Mouse (Mus musculus) layer of hippocampus, adult 11-12 months (tissue): ENCODE measurements around the gene Fcgrt.
"Not testable (repeated sequence)": the region's sequence is repeated elsewhere in the genome, so short reads cannot be mapped to it uniquely, and the experiment has no call there.

Source experiments
- DNase-seq: peaks from one replicate; pipeline ENCODE4 v3.0.0; 2022; ENCODE audit warnings: low spot score

Gene Fcgrt

DNA sequence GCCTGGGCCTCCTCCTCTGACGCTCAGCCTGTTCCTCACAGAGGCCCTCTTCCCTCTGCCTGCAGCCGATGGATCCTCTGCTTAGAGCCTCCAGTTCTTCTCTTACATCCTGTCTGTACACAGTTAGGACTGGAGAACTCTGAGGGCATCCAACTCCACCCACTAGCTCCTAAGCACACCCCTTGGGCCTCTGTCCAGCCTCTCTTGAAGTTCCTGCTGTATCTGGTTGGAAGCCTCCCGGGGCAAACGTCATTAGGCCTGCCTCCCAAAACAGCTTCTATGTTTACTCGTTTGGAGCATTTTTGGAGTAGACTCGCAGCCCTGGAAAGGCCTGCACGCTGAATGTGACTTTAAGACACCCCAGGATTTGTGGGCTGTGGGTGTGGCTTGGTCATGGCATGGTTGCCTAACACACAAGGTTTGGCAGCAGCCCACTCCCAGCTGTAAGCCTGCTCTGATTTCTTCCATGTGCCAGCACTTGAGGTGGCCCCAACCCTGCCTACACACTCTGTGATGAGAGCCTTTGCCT, at the start of gene Fcgrt:
Fcgrt (minus strand) TSS at position 200 of the 529 bp plus-strand sequence.
- peak; percentile 62 for DNase-seq

DNA sequence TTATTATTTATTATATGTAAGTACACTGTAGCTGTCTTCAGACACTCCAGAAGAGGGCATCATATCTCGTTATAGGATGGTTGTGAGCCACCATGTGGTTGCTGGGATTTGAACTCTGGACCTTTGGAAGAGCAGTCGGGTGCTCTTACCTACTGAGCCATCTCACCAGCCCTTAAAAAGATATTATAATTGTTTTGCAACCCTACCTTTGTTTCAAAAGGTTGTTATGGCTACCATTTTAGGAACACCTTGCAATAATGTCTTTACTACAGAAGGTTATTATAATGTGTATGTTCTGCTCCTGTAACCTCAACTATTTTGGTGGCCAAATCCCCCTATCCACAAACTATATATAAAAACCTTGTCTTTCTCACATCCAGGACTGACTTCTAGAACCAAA, 49.4 kb upstream of the Fcgrt start:
- DNase-seq, result not testable (repeated sequence)

DNA sequence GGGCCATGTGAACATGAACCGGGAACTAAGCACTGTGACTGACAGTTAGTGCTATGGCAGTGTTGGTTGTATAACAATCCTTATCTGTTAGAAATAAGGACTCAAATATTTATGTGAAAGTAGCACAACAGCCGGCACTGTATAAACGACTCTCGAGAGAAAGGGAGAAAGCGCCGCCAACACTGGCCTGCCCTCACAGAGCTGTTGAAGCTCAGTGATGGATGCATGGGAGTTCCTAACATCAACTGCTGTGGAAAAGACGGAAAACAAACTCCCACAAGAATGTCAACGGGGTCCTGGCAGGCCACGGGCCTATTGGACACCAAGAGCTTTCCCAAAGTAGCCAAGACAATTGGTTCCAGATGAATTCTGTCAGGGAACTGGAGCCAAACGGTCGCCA, 47.7 kb upstream of the Fcgrt start:
- no peak for DNase-seq

DNA sequence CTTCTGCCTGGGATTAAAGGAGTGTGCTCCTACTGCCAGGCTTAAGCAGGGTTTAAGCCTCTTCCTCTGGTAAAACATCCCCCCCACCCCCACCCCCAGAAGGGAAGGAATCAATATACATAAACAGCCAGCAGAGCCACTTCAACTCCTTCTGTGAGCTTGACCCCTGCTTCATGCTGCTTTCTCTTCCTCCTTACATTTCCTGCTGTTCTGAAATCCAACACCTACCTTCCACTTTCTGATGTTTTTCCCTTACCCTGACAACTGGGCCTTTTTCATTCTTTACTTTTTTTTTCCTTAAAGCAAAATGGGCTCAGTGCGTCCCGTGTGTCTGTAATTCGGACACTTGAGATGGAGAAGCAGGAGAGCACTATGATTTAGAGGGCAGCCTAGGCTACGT, 46.7 kb upstream of the Fcgrt start:
- no peak for DNase-seq

DNA sequence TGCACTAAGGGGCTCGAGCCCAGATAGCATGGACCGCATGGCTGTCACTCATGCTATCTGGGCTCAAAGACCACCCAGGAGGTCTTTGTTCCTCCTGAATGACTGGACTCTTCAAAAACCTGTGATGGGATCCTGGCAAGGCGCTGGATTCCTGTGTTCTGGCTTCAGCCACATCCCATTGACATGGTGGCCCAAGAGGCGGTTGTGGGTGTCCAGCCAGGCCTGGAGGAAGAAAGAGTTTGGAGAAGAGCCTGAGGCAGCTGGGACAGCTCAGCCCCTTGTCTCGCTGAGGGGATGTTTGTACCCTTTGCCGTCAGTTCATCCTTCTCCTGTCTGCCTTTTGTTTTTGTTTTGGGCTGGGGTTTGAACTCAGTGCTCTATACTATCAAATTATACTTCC, 45.9 kb upstream of the Fcgrt start:
- no peak for DNase-seq

DNA sequence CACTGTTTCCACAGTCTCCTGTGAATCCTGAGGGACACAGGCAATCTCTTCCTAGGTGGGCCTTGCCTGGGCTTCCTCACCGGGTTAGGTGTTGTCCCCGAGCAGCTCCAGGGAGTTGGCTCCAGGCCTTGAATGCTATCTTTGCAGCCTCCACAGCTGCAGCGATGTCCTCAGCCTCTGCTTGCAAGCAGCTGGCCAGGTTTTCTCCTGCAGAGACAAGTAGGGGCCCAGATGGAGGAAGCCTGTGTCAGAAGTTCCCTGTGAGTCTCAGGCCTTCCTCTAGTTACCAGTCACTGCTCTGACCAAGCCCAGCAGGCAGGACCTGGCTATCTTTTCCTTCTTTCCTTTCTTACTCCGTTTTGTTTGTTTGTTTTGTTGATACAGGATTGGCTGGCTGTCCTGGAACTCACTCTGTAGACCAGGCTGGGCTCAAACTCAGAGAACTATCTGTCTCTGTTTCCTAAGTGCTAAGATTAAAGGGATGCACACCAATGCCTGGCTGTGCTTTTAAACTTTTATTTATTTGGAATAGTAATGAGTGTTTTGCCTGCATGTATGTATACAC, 45.0 kb upstream of the Fcgrt start:
- DNase-seq, result no peak

DNA sequence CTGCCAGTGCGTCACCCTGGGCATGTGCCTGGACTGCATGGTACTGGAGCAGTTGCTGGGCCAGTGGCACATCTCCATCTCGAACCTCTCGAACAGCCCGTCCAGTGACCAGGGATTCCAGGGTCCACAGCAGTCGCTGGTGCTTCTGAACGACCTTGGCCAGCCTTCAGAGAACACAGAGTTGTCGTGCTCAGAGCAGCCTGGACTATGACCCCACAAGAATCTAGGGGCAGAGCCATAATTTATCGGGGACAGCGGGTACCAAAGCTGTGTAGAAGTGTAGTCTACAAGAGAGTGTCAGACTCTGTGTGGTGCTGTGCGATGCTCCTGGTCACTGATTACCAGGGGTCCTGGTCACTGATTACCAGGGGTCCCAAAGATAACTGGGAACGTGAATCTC, 44.2 kb upstream of the Fcgrt start:
- DNase-seq, result no peak

DNA sequence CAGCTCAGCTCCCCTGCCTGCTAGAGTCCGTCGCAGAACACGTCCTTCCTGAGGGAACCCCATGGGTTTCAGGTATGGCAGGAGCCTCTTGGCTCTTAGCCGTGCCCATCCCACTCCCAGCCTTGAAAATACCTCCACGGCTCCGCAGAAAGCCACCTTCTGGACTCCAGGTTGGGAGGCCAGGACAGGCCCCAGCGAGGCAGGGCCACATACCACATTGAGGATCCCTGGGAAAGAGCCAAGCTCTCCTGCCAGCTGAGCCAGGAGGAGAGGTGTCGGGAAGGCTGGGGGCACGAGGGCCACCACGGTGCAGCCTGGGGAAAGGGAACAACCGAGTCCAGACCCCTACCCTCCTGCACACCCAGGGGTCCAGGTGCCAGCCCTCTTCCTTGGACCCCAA, 43.6 kb upstream of the Fcgrt start:
- DNase-seq, result no peak

DNA sequence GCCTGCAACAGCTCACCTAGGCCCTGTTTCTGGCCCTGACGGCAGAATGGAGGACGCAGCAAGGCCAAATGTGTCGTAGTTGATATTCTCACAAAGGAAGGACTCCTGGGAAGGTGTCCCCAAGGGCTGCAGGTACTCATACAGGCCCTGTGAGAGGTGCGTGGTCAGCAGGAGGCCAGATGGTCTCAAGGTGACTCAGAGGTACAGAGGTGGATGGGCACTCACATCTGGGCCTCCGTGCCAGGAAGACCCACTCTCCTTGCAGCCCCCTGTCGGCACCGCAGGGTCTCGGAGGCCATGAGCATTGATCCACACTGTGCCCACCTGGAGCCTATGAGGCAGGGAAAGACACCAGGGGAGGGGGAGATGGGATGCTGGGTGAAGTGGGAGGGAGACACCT, 41.8 kb upstream of the Fcgrt start:
- DNase-seq, result no peak

DNA sequence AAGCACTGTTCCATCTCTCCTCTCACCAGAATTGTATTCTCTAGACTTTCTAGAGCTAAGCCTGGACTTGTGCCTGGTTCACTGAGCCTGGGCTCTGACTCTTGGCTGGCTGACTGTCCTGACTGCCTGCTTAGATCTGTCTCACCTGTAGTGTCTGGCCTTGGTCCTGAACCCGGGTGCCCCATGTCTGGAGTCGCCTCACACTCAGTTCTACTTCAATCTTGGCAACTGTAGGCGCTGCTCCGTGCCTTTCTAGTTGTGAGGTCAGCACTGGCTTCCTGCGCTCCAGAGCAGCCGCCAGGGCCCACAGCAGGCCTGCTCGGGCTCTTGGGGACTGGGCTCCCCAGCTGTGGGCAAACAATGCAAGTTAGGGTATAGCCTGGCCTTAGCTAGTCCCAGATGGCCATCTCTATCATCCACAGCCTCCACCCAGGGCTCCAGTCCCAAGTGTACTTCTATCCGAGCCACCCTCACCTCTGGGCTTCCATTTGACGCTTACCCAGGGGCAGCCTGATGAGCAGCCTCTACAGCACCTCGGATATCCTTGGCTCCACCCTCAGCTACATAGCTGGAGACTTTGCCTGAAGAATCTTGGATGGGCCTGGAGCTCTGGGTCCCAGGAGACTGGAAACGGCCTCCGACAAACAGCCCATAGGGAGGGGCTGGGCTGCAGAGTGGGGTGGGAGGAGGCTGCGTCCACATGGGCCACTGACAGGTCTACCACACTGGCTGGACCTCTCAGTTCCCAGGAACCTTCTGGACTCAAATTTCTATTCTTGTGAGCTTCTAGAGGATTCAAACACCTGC, 40.9 kb upstream of the Fcgrt start:
- no peak for DNase-seq

DNA sequence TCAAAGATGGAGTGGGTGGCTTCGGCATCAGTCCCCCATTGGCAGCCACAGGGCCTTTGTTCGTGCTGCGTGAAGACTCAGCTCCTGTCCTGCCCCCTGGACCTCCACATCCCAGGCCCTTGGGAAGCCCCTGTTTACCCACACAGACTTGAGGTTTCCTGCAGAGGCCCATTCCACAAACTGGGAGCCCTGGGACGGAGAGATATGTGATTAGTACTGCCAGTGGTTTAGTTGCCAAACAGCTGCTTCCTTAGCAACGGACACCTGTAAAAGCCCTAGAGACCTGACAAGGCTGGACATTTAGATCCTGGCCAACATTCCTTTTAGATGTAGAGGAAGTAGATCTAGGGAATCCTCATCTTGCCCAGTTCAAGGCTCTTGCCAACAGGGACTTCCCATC, 38.3 kb upstream of the Fcgrt start:
- no peak for DNase-seq

DNA sequence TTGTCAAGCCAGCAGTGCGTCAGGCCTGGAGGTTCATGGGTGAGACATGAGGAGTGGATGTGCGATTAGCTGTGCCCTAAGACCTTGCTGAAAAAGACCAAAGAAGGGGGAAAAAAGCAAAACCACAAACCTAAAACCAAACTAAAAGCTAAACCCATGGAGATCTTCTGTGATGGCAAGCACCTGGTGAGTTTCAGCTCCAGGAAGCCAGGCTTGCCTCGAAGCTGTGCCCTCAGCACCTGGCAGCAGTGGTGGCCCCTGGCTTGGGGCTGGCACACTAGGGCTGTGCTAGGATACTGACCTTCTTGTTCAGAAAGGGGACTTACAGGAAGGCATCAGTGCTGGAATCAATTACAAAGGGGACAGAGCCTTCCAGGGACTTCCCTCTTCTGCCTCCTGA, 37.7 kb upstream of the Fcgrt start:
- no peak for DNase-seq

DNA sequence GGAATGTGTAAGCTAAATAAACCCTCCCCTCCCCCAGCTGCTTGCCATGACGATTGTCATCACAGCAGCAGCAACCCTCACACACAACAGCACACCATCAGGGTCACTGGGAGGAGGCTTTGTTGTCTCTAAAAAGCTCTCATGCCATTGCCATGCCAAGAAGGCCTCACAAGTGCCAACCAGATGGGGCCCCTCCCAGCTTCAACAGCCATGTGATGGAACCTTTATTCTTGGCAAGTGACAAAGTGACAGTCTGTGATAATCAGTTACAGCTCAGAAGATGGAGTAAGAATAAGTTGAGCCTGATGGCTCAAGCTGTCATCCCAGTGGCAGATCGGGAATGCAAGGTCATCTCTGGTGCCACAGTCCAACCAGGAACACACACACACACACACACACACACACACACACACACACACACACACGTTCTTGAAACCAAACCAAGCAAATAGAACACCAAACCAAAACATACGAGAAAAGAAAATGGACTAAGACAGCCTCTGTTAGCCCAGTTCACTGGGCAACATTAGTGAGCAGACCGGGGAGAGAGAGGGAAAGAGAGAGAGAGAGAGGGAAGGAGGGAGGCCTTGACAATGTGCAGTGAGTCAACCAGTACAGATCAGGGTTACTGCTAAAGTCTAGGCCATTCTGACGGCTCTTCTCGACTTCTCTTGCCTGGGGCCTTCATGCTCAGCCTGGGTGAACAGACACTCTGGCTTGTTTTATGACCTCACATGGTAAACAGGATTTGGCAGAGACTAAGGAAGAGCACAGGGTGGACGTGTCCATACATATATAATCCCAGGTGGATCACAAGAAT, 36.5 kb upstream of the Fcgrt start:
- DNase-seq, result no peak

DNA sequence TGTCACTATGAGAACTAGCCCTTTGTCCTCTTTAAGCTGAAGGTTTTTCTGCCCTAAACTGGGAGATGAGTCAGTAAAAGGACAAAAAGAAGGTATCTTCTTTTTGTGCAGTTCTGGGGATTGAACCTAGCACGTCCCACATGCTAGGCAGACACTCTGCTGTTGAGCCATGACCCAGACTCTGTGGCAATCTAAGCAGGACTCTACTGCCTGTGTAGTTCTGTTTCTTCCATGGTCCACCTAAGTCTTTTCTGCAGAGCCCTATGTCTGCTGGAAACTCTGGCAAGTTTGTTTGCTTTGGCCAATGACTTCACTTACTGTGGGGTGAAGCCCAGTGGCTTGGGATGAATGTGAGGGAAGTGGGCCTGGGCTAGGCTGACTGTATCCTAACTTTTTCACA, 34.8 kb upstream of the Fcgrt start:
- DNase-seq, result no peak

DNA sequence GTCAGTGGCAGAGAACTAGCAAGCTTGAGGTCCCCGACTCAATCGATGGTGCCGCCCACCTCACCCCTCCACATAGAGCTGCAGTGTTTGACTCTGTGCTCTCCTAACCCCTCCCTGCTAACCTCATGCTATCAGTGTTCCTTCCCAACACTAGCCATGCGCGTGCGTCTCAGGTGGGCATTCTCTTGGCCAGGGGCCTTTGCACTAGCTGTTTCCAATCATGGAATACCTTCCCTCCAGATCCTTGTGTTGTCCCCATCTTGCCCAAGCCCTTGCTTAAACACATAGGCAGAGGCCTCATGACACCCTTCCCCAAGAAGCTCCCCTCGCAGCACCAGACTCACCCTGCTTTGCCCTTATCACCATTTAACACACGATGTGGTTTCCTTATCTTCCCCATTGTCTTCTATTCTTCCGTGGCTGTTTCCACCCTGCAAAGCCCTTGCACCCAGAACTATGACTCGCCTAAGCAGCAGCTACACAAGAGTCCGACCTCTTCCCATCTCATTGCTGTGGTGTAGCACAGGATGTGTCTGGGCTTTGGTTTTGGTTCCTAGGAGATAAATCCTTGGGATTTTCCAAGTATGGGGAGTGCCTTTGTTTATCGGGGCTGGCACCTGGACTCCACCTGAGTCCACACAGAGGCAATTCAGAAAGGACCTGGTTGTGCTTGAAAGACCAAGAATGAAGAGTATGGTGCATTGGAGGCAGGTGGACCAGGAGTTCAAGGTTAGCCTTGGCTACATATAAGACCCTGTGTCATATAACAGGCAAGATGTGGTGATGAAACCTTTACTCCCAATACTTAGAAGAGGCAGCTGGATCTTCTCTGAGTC, 33.7 kb upstream of the Fcgrt start:
- DNase-seq, result no peak

DNA sequence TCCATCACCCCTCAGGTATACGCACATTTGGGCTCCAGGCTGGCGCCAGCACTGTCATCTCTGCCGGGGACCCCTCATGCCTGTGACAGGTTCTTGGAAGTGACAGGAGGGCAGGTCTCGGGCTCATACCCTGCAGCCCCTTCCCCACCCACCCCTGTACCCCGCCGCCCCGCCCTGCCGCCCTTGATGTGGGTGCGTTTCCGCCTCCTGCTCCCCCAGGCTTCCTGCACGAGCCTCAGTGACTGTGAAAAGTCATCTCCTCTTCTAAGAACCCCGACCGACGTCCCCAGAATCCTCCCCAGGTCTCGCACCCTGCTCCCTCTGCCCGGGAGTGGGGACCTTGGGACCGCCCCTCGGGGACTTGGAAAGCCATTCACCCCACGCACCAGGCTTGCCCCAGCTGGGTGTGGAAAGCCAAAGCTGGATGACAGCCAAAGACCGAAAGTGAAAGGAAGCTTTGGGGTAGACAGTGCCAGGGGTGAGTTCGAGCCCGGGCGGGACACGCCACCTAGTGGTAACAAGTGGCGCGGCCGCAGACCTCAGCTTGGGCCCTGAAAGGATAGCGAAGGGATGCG, 32.4 kb upstream of the Fcgrt start, which contains the start of the genes Gm45713 and Flt3l:
Gm45713 (minus strand) TSS at position 239 of the 575 bp plus-strand sequence.
Flt3l (minus strand) TSS at position 440 of the 575 bp plus-strand sequence.
- DNase-seq, result peak; percentile 91

DNA sequence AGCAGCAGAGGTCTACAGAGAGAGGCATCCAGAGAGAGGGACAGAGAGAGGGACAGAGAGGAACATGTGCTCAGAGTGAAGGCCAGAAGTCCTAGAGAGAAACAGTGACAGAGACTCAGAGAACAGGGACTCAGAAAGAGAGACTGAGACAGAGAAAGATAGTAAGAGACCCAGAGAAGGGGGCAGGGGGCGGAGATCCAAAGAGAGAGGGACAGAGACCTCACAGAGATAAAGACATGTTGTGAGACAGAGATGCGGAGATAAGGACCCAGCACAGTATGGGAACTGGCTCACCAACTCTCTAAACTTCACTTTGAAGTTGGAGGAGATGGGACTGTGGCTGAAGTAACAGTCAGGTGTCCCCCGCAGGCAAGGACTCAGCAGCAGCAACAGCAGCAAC, 31.7 kb upstream of the Fcgrt start:
- no peak for DNase-seq

DNA sequence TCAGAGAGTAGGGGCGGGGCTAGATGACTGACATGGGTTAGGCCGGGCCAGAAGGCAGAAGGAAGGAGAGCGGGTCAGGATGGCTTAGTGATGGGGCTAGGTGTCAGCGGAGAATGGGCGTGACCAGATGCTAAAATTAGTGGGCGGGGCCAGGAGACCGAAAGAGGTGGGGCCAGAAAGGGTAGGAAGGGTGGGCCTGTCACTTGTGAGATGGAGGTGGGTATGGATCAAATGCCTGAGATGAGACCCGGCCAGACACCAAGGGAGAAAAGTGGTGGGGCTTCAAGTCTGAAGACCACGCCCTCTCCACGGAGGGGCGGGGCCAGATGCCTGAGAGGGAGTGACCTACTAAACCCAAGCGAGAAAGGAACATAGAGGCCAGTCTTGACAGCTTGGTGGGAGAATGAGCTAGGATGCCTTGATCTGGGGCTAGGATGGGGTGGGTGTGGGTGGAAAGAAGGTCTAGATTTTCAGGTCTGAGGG, 30.9 kb upstream of the Fcgrt start:
- no peak for DNase-seq

DNA sequence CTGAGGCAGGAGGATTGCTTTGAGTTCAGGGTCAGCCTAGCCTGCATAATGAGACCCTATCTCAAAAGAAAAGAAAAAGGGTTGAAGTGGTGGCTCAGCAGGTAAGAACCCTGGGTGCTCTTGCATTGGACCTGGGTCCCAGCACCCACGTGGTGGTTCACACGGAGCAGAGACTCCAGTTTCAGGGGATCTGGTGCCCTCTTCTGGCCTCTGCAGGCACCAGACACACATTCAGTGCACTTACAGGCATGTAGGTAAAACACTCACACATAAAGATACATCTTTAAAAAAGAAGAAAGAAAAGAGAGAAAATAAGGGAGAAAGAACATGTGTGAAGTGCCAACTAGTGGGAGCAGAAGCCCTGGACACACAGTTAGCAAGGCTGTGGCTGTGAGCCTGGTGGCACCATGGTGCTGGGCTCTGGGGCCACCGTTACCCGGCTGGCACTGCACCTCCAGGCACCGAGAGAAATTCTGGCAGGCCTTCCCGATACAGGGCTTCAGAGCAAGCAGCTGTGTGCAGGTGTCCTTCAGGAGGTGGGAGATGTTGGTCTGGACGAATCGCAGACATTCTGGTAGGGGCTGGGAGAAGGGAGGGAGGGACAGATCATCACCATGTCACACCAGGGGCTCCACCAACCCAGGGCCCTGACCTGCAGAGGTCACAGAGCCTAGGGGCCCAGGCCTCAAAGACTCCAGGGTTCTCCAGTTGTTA, 30.0 kb upstream of the Fcgrt start:
- no peak for DNase-seq

DNA sequence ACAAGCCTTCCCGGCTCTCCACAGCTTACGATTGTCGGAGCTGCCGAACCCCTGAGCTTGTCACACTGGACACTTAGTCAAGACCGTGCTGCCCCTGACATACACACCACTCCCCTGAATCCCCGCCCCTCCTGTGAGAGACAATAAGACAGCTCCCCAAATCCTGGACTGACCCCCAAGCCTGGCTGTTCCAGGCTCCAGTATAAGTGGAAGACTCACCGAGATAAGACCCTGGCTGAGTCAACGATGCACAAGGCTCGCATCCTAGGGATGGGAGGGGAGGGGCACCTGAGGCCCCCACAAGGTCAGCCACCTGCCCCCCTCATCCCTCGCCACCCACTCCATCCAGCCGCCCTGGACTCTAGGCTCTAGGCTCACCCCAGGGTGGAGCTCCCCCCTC, 28.2 kb upstream of the Fcgrt start:
- DNase-seq, result no peak
